Mouse (Mus musculus): ENCODE measurements around the gene Tmem167b. TPM values are rescaled to one million over a fixed set of nuclear protein-coding genes. Genes with fewer than 3 reads are reported as not detected.

Gene Tmem167b
- polyA plus RNA-seq (2012; ENCODE audit: low replicate concordance) = 2.9 and 4.1 TPM in 2 replicates

DNA sequence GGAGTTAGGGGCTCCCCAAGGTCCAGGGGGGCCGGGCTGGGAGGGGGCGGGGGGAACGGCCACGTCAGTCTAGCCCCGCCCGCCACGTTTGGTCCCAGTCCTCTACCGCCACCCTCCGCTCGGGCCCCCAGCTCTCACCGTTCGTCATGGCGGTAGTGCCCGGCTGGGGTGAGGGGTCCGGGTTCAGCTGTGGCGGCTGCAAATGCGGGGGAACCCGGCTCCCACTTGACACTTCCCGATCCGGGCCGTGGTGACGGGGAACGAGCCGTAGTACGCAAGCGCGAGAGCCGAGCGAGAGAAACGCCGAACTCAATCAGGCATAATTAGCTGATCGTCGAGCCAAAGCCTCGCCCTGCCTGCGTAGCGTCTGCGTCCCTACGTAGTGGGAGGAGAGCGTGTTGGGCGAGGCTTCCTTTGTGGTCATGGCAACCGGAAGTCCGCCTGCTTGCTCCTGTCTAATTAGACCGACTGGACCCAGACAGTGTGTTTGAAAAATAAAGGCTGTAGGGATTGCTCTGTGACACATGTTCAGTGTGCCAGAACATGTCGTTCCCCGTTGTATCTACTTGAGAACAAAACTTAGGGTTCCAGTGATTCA lies at the start of gene Tmem167b:
TSS of gene Tmem167b (minus strand) at position 334 of the 598 bp plus-strand sequence.

DNA sequence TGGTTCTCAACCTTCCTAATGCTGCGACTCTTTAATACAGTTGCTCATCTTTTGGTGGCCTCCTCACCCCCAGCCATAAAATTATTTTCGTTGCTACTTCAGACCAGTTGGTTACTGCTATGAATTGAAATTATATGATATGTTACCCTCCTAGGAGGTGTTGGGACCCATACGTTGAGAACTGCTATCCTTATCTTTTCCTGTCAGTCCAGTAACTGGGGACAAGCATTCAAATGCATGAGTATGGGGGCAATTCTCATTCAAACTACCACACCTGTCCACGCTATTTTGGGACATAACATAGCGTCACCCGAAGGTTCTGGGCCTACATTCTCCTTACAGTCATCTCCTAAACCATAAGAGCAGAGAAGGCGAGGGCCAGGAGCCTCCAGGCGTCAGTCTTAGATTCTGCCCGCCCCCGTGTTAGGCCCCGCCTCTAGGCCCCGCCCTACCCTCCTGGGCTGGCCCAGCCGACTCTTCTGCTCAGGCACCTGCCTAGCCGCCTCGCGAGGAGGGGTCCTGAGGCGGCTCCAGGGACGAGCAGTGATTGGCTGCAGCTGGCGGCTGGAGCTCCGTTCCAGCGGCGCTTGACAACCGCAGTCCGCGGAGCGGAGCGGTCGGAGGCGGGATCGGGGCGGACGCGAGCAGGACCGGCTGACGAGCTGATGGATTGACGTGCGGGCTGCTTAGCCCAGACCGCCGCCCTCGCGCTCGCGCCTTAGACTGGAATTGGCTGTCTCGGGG lies 28.7 kb upstream of the Tmem167b start, which contains the start of gene Wdr47:
TSS of gene Wdr47 (plus strand) at position 494 of the 744 bp plus-strand sequence.

DNA sequence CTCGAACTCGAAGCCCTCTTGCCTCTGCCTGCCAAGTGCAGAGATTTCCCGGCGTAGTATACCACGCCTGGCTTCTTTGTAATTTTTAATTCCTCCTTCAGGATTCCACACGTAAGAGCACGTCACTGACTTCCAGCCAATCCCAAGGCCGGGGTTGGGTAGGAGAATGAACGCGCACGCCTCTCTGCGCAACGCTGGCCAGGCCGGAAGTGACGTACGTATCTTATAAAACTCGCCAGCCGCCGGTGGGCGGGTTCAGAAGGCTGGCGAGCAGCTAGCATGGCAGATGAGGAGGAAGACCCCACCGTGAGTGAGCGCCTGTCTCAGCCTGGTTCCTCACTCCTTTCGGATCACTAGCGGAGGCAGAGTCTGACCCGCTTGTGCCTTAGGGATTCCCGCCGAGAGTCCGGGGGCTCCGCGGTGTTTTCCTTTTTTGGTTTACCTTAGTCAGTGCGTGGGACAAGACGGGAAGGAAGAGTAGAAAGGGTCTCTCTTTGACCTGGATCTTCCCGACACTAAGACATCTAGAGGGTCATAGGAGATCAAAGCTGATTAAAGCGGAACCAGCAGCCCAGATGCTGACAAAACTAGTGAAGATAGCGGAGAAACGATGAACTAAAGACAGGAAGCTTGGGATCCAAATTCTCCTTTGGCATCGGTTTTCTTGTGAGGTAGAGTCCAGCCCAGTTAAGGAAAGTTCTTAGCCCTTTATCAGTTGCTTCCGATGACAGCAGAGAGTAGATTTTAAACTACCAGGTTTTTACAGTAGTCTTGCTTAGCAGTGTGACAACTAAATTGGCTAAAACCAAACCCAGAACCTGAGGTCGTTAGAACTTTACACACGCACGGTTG lies 9.4 kb upstream of the Tmem167b start, which contains the start of gene Taf13:
TSS of gene Taf13 (plus strand) at position 256 of the 852 bp plus-strand sequence.

DNA sequence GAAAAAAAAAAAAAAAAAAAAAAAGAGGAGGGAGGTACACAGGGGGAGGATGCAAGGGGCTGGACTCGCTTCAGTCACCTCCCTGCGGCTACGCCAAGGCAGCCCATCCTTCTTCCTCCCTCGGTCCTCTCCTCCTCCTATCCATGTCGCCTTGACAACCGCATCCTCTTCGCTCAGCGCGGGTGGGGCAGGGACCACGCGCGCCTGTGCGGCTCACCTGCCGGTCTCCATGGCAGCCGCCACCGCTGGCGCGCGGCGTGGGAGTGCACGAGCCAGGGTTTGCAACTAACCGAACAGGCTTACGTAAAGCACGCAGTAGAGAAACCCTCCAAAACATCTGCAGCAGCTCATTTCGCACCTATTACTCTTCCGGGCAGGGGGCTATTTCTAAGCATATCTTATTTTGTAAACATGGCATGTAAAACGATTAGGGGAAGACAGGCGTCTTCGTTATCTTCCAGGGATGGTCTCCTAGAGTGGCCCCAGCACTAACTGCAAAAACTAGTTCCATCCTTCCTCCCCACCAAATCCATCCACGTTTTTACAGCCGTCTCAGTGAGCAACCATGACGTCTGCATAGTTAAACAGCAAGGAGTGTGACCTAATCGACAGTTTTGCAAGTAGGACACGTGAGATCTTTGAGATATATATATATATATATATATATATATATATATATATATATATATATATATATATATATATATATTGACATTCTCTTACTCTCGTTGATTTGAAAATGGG lies 25.6 kb downstream of the Tmem167b start, which contains the start of gene 5330417C22Rik:
TSS of gene 5330417C22Rik (minus strand) at position 20 of the 744 bp plus-strand sequence.

DNA sequence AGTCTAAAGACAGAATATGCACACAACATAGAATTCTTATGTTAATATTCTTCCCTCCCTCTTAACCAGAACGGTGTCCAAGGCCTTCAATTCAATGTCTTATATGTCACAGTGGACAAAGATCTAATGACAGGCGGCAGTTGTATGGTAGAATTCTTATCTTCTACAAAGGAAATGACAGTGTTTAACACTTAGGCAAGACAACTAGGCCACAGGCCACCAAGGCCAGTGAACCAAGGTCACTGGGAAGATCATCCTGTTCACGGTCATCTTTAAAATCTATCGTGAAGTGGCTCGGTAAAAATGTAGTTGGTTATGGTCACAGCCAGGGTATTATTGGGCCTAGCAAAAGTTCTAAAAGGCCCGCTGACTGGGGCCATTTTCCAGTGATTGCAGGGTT lies 28.3 kb downstream of the Tmem167b start, which contains the start of gene 1700013F07Rik:
TSS of gene 1700013F07Rik (plus strand) at position 200 of the 400 bp plus-strand sequence.

Other genes starting within 250 kb of the Tmem167b start
- not detected in 2 replicates for gene Mybphl, start 197.6 kb downstream of the Tmem167b start, polyA plus RNA-seq (2012; ENCODE audit: low replicate concordance)
- 2.0 and 4.1 TPM in 2 replicates for gene Psrc1, start 178.6 kb downstream of the Tmem167b start, polyA plus RNA-seq (2012; ENCODE audit: low replicate concordance)
- gene Celsr2, start 146.9 kb downstream of the Tmem167b start, polyA plus RNA-seq (2012; ENCODE audit: low replicate concordance) = 3.1 and 5.0 TPM in 2 replicates
- 16.9 and 83.4 TPM in 2 replicates for gene Sars, start 117.3 kb downstream of the Tmem167b start, polyA plus RNA-seq (2012; ENCODE audit: low replicate concordance)
- not detected in 2 replicates for gene 1700013F07Rik, start 28.3 kb downstream of the Tmem167b start, polyA plus RNA-seq (2012; ENCODE audit: low replicate concordance)
- 0.23 and 0.47 TPM in 2 replicates for gene 5330417C22Rik, start 25.9 kb downstream of the Tmem167b start, polyA plus RNA-seq (2012; ENCODE audit: low replicate concordance)
- gene Taf13, start 9.2 kb upstream of the Tmem167b start, polyA plus RNA-seq (2012; ENCODE audit: low replicate concordance) = 0.25 and 1.1 TPM in 2 replicates
- gene Wdr47, start 28.8 kb upstream of the Tmem167b start, polyA plus RNA-seq (2012; ENCODE audit: low replicate concordance) = 4.8 and 16.8 TPM in 2 replicates
- gene Clcc1, start 91.4 kb upstream of the Tmem167b start, polyA plus RNA-seq (2012; ENCODE audit: low replicate concordance) = 8.2 and 15.6 TPM in 2 replicates
- gene Gpsm2, start 159.8 kb upstream of the Tmem167b start, polyA plus RNA-seq (2012; ENCODE audit: low replicate concordance) = 0.74 and 8.6 TPM in 2 replicates
- gene Aknad1, start 177.2 kb upstream of the Tmem167b start, polyA plus RNA-seq (2012; ENCODE audit: low replicate concordance) = 0.04 TPM in 1 of 2 replicates, not detected in the other